Mouse (Mus musculus): ENCODE data around the gene Gm49387.

- no peak for TF ChIP-seq POLR2A (IDR thresholded peaks at IDR 0.05; ENCODE audit: low read depth, low read length)
- TF ChIP-seq CTCF (conservative IDR thresholded peaks at IDR 0.05; ENCODE audit: insufficient read depth, insufficient read length, low read depth, low read length): no peak
Measured at GRCm38 (mm10) chr14:31620591-31621223, 20.0 kb downstream of the Gm49387 start.
